Mouse (Mus musculus) liver, adult 2 months (tissue): Measurements from ENCODE around the gene Cct4. TPM values are rescaled to one million over a fixed set of nuclear protein-coding genes. Genes with fewer than 3 reads are reported as not detected.

Source experiments
- DNase-seq: peaks from one replicate; pipeline ENCODE4 v3.0.0-alpha.2; 2011; ENCODE audit warnings: low read depth, low spot score; ENCODE audit errors: extremely low read depth
- H3K27ac ChIP-seq: fragments of 200-500 bp; replicated peaks from 2 replicates; pipeline ENCODE4 v1.5.1; 2012; ENCODE audit warnings: low read depth, mild to moderate bottlenecking, control low read depth, inconsistent platforms, low read length; ENCODE audit not compliant: insufficient read depth
- H3K27me3 ChIP-seq: fragments of 200-500 bp; 2 replicates; pipeline ENCODE4 v1.6.1; 2012; ENCODE audit warnings: mild to moderate bottlenecking, moderate library complexity, low read length, inconsistent platforms; ENCODE audit not compliant: control insufficient read depth, insufficient read depth
- H3K36me3 ChIP-seq: fragments of 200-500 bp; 2 replicates; pipeline ENCODE4 v1.6.1; 2012; ENCODE audit warnings: low read length, inconsistent platforms; ENCODE audit not compliant: control insufficient read depth, insufficient read depth
- H3K4me1 ChIP-seq: fragments of 200-500 bp; 2 replicates; pipeline ENCODE4 v1.6.1; 2011; ENCODE audit warnings: low read length; ENCODE audit not compliant: control insufficient read depth, insufficient read depth
- H3K4me3 ChIP-seq: fragments of 200-500 bp; 2 replicates; pipeline ENCODE4 v1.5.1; 2011; ENCODE audit warnings: low read depth, mild to moderate bottlenecking, control low read depth, low read length, moderate library complexity; ENCODE audit not compliant: insufficient read depth
- H3K79me2 ChIP-seq: fragments of 200-500 bp; 2 replicates; pipeline ENCODE4 v1.6.1; 2012; ENCODE audit warnings: inconsistent platforms, mild to moderate bottlenecking, low read length, moderate library complexity; ENCODE audit not compliant: control insufficient read depth, insufficient read depth
- H3K9ac ChIP-seq: fragments of 200-500 bp; 2 replicates; pipeline ENCODE4 v1.6.1; 2012; ENCODE audit warnings: low read depth, mild to moderate bottlenecking, control low read depth, inconsistent platforms, low read length
- CTCF ChIP-seq: fragments of 200-500 bp; IDR thresholded peaks from 2 replicates; pipeline ENCODE4 v1.5.1; 2011; ENCODE audit warnings: low read depth, low read length, control low read depth
- POLR2A ChIP-seq: fragments of 200-500 bp; IDR thresholded peaks from 2 replicates; pipeline ENCODE4 v1.6.1; 2011; ENCODE audit warnings: low read length, control low read depth; ENCODE audit not compliant: insufficient read depth; ENCODE audit errors: extremely low read depth
- WGBS: fragments of 180-500 bp; shearing (Covaris S2); methylation state at CpG from one replicate; pipeline ENCODE4 v1.1.7; 2018; 5-methylcytosine and 5-hydroxymethylcytosine counted together
- polyA plus RNA-seq: library from polyadenylated mRNA; depleted of rRNA; stranded (reverse); fragments of >200 nt; gene quantifications from 2 replicates; pipeline ENCODE4 v1.2.3, GENCODE M21; 2012
- total RNA-seq: library from RNA; depleted of rRNA; stranded (reverse); fragments of >200 nt; gene quantifications from 2 replicates; pipeline ENCODE4 v1.2.3, GENCODE M21; 2014

The Cct4 gene
- total and polyA plus RNA-seq, 2 experiments = 86.8 to 89.2 TPM

- Histone ChIP-seq H3K27ac (no peak overlapping the region), H3K27me3 (no peaks in the 10 kb centered on the region), H3K79me2 (no peaks in the 10 kb centered on the region), H3K36me3 (peaks cover 2% of the 10 kb centered on the region; the same call in 1 of the 2 replicates), H3K9ac (no peak overlapping the region), H3K4me1 (no peaks in the 10 kb centered on the region), H3K4me3 (no peak overlapping the region)
- peak; percentile 28 for DNase-seq
- 96% methylated on average over 4 of the region's 4 CpGs for WGBS
- TF ChIP-seq POLR2A (no peak), CTCF (peak; percentile 62; the same call in 1 of the 2 replicates)
These were observed 23.4 kb downstream of the Cct4 start for GRCm38 (mm10) chr11:23013580-23014294.

- no peaks in the 10 kb centered on the region for H3K27me3 ChIP-seq
- no peak for TF ChIP-seq CTCF
- TF ChIP-seq POLR2A = no peak
- DNase-seq = no peak
- H3K4me1 ChIP-seq = no peaks in the 10 kb centered on the region
- WGBS = 83% methylated on average over 6 of the region's 6 CpGs
- no peaks in the 10 kb centered on the region for H3K79me2 ChIP-seq
- H3K27ac ChIP-seq = no peak overlapping the region
- H3K4me3 ChIP-seq = no peak overlapping the region
- H3K36me3 ChIP-seq = peaks cover 2% of the 10 kb centered on the region; the same call in 1 of the 2 replicates
- no peak overlapping the region for H3K9ac ChIP-seq
These were observed 24.7 kb downstream of the Cct4 start for GRCm38 (mm10) chr11:23014996-23015395.

- Histone ChIP-seq H3K4me1 (no peaks in the 10 kb centered on the region), H3K27ac (no peak overlapping the region), H3K9ac (no peak overlapping the region), H3K79me2 (no peaks in the 10 kb centered on the region), H3K36me3 (peaks cover 2% of the 10 kb centered on the region; the same call in 1 of the 2 replicates), H3K4me3 (no peak overlapping the region), H3K27me3 (no peaks in the 10 kb centered on the region)
- DNase-seq = no peak
- TF ChIP-seq POLR2A (no peak), CTCF (no peak)
- WGBS = 94% methylated on average over 4 of the region's 4 CpGs
These were observed 27.6 kb downstream of the Cct4 start for GRCm38 (mm10) chr11:23017943-23018342.

DNA sequence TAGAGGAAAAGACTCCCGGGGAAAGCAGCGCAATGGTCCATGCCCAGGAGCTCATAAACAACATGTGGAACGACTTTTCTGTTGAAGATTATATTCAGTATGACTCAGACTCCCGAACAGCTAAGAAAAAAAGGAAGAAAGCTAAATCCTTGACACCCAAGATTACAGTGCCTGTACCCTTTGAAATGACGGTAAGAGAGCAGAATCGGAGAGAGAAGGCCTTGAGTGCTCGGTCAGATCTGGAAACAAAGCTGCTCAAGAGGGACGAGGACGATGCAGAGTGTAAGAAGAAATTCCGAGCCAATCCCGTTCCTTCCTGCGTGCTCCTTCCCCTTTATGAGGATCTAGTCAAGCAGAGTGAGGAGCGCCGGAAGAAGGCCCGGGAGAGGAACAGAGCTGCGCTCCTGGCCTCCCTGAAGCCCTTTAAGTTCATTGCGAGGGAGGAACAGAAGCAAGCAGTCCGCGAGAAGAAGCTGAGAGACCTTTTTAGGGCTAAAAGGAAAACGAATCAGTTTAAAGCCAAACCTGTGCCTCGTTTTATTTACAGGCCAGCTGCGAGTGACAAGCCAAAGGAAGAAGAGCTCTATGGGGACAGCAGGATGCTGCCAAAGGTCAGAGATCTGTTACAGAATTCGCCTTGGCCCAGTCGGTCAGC is 29.9 kb downstream of the Cct4 start:
- Histone ChIP-seq H3K4me3 (no peak overlapping the region; the same call in 1 of the 2 replicates), H3K27ac (no peak overlapping the region), H3K9ac (no peak overlapping the region), H3K4me1 (no peaks in the 10 kb centered on the region), H3K36me3 (peaks cover 2% of the 10 kb centered on the region; the same call in 1 of the 2 replicates), H3K79me2 (no peaks in the 10 kb centered on the region), H3K27me3 (no peaks in the 10 kb centered on the region)
- DNase-seq = no peak
- 84% methylated on average over 24 of the region's 24 CpGs for WGBS
- no peak for TF ChIP-seq CTCF
- no peak for TF ChIP-seq POLR2A

- TF ChIP-seq POLR2A (no peak), CTCF (no peak)
- H3K27ac ChIP-seq = no peak overlapping the region
- H3K4me1 ChIP-seq = no peaks in the 10 kb centered on the region
- H3K27me3 ChIP-seq = no peaks in the 10 kb centered on the region
- WGBS = 95% methylated on average over 14 of the region's 14 CpGs
- H3K79me2 ChIP-seq = no peaks in the 10 kb centered on the region
- peaks cover 2% of the 10 kb centered on the region; the same call in 1 of the 2 replicates for H3K36me3 ChIP-seq
- no peak overlapping the region for H3K4me3 ChIP-seq
- no peak overlapping the region for H3K9ac ChIP-seq
- no peak for DNase-seq
These were observed 30.5 kb downstream of the Cct4 start for GRCm38 (mm10) chr11:23020841-23021240.
